Mouse (Mus musculus) layer of hippocampus, postnatal 10 days (tissue): Measurements from ENCODE around the gene Zfp672. TPM values are rescaled to one million over a fixed set of nuclear protein-coding genes. Genes with fewer than 3 reads are reported as not detected.
A peak's percentile ranks its signal among the peaks of the same experiment; 100 is the strongest.
"Not testable (repeated sequence)": the region's sequence is repeated elsewhere in the genome, so short reads cannot be mapped to it uniquely, and the experiment has no call there.

Source experiments
- DNase-seq, 2 experiments: peaks; one replicate each; pipeline ENCODE4 v3.0.0; 2021; ENCODE audit warnings: low spot score in 2 of 2
- total RNA-seq, 2 experiments: library from RNA; stranded (reverse); gene quantifications; 2 replicates each; pipeline ENCODE4 v1.2.3; 2021

Zfp672 gene
- total RNA-seq, 2 experiments from 2014 or later = 43.0 to 51.1 TPM

- no peak for DNase-seq
Observed at GRCm38 (mm10) chr11:58326781-58327180, 3.4 kb downstream of the Zfp672 start.

- no peak for DNase-seq
Observed at GRCm38 (mm10) chr11:58324614-58325229, 5.4 kb downstream of the Zfp672 start.

- no peak for DNase-seq
Observed at GRCm38 (mm10) chr11:58323570-58324340, 6.4 kb downstream of the Zfp672 start.

DNA sequence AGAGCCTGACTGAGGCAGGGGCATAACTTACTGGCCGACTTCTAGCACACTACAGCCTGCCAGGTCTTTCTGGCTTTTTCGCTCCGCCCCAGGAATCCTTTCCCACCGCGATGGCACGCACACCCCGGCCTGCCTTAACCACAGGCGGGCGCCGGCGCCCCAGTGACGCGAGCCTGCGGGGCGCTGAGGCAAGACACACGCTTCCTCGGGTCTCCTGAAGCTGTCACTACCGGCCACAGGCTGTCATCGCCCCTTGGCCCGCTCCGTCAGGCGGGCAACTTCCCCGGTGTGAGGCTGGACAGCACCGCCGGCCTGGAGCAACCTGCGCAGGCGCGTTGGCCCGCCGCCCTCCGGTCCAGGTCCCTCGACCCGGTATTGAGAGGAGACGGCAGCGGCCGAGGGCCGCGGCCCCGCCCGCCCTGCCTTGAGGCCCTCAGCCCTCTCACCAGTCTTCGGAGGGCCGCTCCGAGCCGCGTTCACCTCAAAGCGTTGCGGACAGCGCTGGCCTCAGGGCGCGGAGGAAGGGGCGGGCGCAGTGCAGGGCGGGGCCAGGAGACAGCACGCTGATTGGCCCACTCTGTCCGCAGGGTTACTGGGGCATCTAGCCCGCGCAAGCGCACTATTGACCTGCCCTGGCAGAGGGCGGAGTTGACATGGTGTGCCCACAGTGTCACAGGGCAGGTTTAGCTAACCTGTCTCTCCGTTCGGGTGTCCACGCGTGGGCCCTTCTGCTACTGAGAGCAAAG lies 7.1 kb downstream of the Zfp672 start:
- peak; percentile 96 to 97 for DNase-seq

DNA sequence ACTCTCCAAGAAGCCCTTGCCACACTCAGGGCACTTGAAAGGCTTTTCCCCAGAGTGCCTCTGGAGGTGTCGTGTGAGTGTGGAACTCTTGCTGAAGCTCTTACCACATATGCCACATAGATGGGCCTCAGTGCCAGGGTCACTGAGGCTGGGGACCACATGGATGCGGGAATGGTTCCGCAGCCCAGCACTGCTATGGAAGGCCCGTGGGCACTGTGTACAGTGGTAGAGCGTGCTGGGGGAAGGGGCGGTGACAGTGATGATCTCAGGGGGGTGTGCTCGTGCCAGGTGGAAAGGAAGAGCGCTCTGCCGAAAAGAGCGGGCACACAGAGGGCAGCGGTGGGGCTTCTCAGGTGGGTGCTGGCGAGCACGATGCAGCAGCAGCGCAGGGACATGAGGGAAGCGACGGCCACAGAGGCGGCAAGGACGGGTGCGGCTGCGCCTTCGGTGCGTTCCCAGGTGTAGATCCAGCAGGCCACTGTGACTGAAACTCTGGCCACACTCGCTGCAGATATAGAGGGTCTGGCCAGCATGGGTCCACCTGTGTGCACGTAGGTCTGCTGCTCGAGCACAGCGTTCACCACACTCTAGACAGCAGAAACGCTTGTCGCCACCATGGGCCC lies 13.3 kb downstream of the Zfp672 start:
- no peak for DNase-seq

- DNase-seq = no peak
Observed at GRCm38 (mm10) chr11:58316344-58316743, 13.8 kb downstream of the Zfp672 start.

DNA sequence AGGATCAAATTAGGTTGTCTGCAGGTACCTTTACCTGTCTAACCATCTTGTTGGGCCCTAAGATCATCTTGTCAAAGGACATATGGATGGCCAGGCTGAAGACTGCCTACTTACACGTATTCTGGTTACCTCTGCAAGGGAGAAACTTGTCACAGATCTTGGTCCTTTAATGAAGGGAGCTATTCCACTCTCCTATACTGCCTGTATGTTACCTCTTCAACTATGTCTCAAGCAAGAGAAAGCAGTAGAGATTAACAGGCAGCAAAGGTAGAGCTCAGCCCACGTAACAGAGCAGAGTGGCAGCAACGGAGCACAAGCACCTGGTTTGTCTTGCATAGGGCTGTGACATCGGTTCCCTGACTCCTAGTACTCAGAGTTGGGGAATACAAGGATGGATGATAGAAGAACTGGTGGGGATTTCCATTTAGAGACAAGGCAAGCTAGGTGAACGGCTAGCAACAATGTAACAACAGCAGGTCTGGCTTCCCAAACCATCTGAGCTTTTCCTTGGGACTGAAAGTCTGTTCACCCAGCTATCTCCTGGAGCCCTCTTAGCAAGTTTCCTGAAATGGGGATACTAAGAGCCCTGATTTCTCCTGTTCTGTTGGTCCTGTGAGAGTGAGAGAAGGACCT lies 14.5 kb downstream of the Zfp672 start:
- DNase-seq = no peak

DNA sequence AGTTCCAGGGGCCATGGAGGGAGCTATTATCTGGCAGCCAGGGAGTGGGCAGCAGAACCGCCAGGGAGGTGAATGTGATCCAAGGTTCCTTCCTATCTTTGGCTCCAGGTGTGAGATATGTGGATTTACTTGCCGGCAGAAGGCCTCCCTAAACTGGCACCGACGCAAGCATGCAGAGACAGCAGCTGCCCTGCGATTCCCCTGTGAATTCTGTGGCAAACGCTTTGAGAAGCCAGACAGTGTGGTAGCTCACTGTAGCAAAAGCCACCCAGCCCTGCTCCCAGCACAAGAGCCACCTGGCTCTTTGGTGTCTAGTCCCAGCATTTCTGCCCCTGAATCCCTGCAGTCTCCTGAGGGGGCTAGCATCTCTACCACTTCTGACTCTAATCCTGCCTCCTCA lies 16.1 kb downstream of the Zfp672 start:
- DNase-seq = peak; percentile 29 to 31

DNA sequence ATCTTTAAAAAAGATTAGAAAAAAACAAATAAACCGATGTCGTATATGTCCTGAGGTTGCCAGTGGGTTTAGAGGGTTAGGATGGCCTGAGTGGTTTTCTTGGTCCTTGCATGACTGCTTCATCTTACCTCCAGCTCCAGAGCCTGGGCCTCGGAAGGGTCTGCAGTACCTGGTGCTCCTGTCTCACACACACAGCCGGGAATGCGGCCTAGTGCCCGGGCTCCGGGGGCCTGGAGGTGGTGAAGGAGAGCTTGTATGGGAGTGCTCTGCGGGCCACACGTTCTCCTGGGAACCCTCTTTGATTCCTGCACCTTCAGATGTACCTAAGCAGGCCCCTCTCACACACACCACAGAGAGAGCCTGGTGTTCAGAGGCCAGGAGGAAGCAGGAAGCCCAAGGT lies 21.5 kb downstream of the Zfp672 start:
- no peak for DNase-seq

GRCm38 (mm10) chr11:58307411-58308080 lies 22.6 kb downstream of the Zfp672 start:
- peak; percentile 51 to 68 for DNase-seq

DNA sequence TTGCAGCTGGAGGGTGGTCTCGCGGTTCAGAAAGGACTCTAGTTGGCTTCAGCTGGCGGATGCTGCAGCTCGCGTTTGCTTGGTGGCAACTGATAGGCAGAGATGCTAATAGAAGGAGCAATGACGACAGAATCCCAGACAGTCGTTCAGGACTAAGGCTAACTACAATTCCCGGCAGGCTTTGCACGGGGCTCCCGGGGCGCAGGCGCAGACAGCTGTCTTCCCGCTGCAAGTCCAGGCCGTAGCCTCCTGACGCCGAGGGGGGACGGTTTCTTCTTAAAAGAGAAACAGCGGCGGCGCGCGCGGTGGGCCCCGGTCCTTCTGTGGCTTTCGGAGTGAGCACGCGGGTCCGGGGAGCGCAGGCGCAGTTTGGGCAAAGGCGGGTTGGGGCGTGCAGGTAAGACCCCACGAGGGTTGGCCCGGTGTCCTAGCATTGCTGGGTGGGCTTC lies 23.3 kb downstream of the Zfp672 start, which contains the start of gene Zfp692:
TSS of gene Zfp692 (plus strand) at position 210 of the 449 bp plus-strand sequence.
- DNase-seq = peak; percentile 93 to 96

DNA sequence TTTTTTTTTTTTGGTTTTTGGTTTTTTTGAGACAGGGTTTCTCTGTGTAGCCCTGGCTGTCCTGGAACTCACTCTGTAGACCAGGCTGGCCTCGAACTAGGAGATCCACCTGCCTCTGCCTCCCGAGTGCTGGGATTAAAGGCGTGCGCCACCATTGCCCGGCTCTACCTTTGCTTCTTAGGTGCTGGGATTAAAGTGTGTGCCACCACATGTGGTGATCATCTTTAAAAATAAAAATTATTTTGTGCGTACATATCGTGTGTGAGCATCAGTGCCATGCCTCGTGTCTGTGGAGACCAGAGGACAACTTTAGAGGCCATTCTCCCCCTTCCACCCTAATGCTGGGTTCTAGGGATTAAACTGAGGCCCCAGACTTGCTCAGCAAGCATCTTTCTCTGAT lies 24.8 kb downstream of the Zfp672 start:
- DNase-seq = not testable (repeated sequence)

DNA sequence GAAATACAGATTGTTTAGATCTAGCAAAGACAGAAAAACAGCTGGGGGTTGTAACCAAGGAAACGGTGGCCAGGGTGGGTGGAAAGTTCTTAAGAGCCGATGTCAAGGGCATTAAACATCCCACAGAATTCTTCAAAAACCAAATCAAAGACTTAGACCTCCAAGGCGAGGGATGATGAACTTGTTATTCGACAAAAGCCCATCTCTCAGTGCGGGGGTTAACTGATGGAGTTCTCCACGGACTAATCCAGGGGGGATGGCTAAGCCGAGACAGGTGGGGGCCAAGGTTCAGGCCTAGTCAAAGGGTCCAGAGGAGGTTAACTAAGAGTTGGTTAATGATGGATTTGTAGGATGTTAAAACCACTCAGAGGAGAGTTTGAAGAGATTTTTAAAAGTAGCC lies 26.5 kb downstream of the Zfp672 start:
- no peak for DNase-seq

DNA sequence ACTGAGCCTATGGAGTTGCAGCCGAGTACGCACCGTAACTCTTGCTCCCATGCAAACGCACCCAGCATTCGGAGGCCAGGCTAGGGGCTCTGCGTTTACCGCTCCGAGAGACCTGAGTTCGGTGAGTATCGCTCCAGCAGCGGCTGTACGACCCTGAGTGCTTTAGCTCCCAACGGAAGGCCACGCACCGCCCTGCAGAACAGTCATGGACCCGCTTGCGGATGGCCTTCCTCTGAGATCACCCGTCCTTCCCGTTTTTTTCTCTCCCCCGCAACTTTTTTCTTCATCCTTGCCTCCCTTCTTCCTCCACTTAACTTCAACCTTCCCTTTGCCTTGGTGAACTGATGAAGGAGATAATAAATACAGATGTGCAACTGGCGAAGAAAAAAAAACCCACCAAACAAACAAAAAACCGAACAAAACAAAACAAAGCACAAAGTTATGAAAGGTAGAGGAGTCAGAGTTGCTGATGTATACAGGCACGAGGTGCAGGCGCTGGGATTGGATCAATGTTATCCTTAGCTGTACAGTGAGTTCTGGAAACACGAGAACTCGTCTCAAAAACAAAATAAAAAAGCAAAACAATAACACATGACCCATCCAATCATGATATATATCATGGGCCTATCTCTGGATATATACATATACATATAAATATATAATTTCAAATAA lies 27.2 kb downstream of the Zfp672 start:
- no peak for DNase-seq

DNA sequence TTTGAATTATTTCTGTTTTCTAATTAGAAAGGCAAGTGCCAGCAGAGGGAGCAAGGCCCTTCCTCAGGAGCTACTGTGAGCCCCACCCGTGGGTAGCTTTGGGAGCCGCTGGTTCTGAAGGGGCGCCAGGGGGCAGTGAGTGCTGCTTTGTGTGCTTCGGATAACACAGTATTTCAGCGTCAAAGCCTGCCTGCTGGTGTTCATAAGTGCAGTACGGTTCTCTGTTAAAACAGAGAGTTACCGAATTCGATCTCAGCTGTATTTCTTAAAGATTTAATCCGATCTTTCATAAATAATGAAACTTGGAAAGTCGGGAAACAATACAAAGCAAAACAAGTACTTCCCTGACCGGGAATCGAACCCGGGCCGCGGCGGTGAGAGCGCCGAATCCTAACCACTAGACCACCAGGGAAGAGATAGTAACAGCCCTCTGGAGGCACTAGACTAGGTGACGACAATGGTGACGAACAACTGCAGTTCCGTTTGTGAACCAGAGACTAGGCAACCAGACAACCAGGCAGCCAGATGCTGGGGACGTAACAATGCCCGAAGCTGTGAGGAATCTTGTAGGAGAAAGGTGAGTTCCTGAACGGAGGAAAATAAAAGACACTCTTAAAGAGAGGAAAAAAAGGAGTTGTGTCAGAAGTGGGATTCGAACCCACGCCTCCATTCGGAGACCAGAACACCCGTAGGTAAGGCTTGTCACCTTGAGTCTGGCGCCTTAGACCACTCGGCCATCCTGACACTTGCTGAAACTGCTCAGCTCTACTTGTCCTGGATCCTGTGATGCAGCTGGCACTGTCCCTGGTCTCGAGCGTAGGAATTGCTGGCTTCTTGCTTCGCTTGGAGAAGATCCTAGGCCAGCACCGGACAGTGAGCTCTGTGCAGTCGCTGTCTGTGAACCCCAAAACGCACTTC lies 28.0 kb downstream of the Zfp672 start:
- DNase-seq = peak; percentile 99

GRCm38 (mm10) chr11:58301057-58301456 lies 29.1 kb downstream of the Zfp672 start:
- DNase-seq = peak; percentile 86 to 87

GRCm38 (mm10) chr11:58297396-58297795 lies 32.7 kb downstream of the Zfp672 start:
- DNase-seq = no peak

GRCm38 (mm10) chr11:58292791-58293190 lies 37.3 kb downstream of the Zfp672 start:
- DNase-seq = no peak

GRCm38 (mm10) chr11:58290812-58291211 lies 39.3 kb downstream of the Zfp672 start:
- DNase-seq = no peak
